Mouse (Mus musculus) myocyte (in vitro differentiated cells): Measurements from ENCODE around the gene Tbx21. TPM values are rescaled to one million over a fixed set of nuclear protein-coding genes. Genes with fewer than 3 reads are reported as not detected.

Experiments
- H3K27me3 ChIP-seq: one replicate; pipeline ENCODE4 v1.6.1; 2011; ENCODE audit not compliant: control insufficient read depth, insufficient read depth, insufficient read length
- H3K36me3 ChIP-seq: one replicate; pipeline ENCODE4 v1.6.1; 2011; ENCODE audit not compliant: control insufficient read depth, insufficient read depth
- H3K4me2 ChIP-seq: one replicate; pipeline ENCODE4 v1.6.1; 2011; ENCODE audit warnings: low read depth, control low read depth
- H3K4me3 ChIP-seq: one replicate; pipeline ENCODE4 v1.5.1; 2011; ENCODE audit warnings: mild to moderate bottlenecking, control low read depth, moderate library complexity
- H3K79me2 ChIP-seq: one replicate; pipeline ENCODE4 v1.6.1; 2011; ENCODE audit not compliant: control insufficient read depth, insufficient read depth
- H3ac ChIP-seq: one replicate; pipeline ENCODE4 v1.6.1; 2011; ENCODE audit not compliant: control insufficient read depth, insufficient read length
- CEBPB ChIP-seq: IDR thresholded peaks from 2 replicates; pipeline ENCODE4 v1.6.1; 2011; ENCODE audit warnings: mild to moderate bottlenecking, moderate library complexity; ENCODE audit not compliant: poor library complexity, insufficient read depth, severe bottlenecking
- E2F4 ChIP-seq: IDR thresholded peaks from one replicate; pipeline ENCODE4 v1.6.1; 2011; ENCODE audit warnings: mild to moderate bottlenecking, control low read depth, moderate library complexity; ENCODE audit not compliant: insufficient read depth
- MAX ChIP-seq: IDR thresholded peaks from one replicate; pipeline ENCODE4 v1.6.1; 2011; ENCODE audit warnings: low read depth, mild to moderate bottlenecking, control low read depth
- MYOD1 ChIP-seq, 3 experiments: IDR thresholded peaks; one replicate each; pipeline ENCODE4 v1.6.1; 2011; ENCODE audit warnings: control low read depth in 2 of 3, low read depth in 2 of 3, mild to moderate bottlenecking in 2 of 3, moderate library complexity in 1 of 3; ENCODE audit not compliant: insufficient read length in 2 of 3, control insufficient read depth in 1 of 3
- MYOG ChIP-seq, 3 experiments: IDR thresholded peaks; one replicate each; pipeline ENCODE4 v1.6.1; 2011; ENCODE audit warnings: control low read depth in 2 of 3, low read depth in 2 of 3, mild to moderate bottlenecking in 2 of 3; ENCODE audit not compliant: insufficient read length in 2 of 3, control insufficient read depth in 1 of 3, insufficient read depth in 1 of 3
- POLR2A ChIP-seq: IDR thresholded peaks from one replicate; pipeline ENCODE4 v1.6.1; 2011; ENCODE audit warnings: low read depth, mild to moderate bottlenecking, control low read depth, moderate library complexity; ENCODE audit not compliant: insufficient read length
- POLR2AphosphoS2 ChIP-seq: IDR thresholded peaks from one replicate; pipeline ENCODE4 v1.6.1; 2011; ENCODE audit warnings: low read depth, control low read depth; ENCODE audit not compliant: insufficient read length
- REST ChIP-seq: IDR thresholded peaks from one replicate; pipeline ENCODE4 v1.6.1; 2011; ENCODE audit warnings: mild to moderate bottlenecking, control low read depth, moderate library complexity; ENCODE audit not compliant: insufficient read depth, insufficient read length
- SRF ChIP-seq: IDR thresholded peaks from one replicate; pipeline ENCODE4 v1.6.1; 2011; ENCODE audit warnings: low read depth; ENCODE audit not compliant: control insufficient read depth, insufficient read length
- TCF12 ChIP-seq: IDR thresholded peaks from one replicate; pipeline ENCODE4 v1.6.1; 2011; ENCODE audit warnings: mild to moderate bottlenecking, control low read depth; ENCODE audit not compliant: poor library complexity, insufficient read depth, severe bottlenecking
- TCF3 ChIP-seq: IDR thresholded peaks from one replicate; pipeline ENCODE4 v1.6.1; 2011; ENCODE audit warnings: low read depth, control low read depth; ENCODE audit not compliant: insufficient read length
- USF1 ChIP-seq: IDR thresholded peaks from one replicate; pipeline ENCODE4 v1.6.1; 2011; ENCODE audit warnings: low read depth, mild to moderate bottlenecking, control low read depth, moderate library complexity
- polyA plus RNA-seq: library from polyadenylated mRNA; unstranded; fragments of >200 nt; fragmentation: generic; extraction: Trizol; gene quantifications from one replicate; pipeline ENCODE4 v1.2.1, GENCODE M21; 2012; ENCODE audit warnings: missing spikeins

Gene Tbx21
- polyA plus RNA-seq, 1 experiment: not detected

DNA sequence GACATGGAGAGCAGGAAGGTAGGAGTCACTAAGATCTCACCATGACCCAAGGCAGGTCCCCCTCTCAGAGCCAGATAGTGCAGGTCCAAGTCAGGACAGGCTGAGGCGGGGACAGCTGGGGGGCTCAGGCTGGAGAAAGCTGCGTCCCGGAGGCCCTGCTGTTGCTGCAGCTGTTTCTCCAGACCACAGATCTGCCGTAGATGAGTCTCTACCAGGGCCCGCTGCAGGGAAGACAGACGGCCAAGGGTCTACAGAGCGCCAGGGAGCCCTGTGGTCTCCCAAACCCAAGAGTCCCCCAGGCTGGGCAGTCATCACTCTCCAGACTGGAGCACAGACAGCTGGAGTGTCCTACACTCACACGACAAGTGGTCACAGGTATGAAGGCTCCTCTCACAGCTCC is 32.2 kb upstream of the Tbx21 start:
- H3K4me3 ChIP-seq: no peak overlapping the region
- no peaks in the 10 kb centered on the region for H3K36me3 ChIP-seq
- H3K4me2 ChIP-seq: no peak overlapping the region
- TF ChIP-seq CEBPB: no peak
- TF ChIP-seq MAX: no peak
- peak in 2 of 3 experiments; percentile 39 to 66 for TF ChIP-seq MYOD1 (IDR thresholded peaks at IDR 0.05; ENCODE audit: control insufficient read depth in 1 of 3, insufficient read length in 2 of 3, low read depth in 2 of 3)
- TF ChIP-seq MYOG (IDR thresholded peaks at IDR 0.05; ENCODE audit: control insufficient read depth in 1 of 3, insufficient read depth in 1 of 3, insufficient read length in 2 of 3, low read depth in 2 of 3): peak in 2 of 3 experiments; percentile 77 to 79
- H3ac ChIP-seq: no peak overlapping the region
- peaks cover 40% of the 10 kb centered on the region for H3K27me3 ChIP-seq
- H3K79me2 ChIP-seq: no peaks in the 10 kb centered on the region

DNA sequence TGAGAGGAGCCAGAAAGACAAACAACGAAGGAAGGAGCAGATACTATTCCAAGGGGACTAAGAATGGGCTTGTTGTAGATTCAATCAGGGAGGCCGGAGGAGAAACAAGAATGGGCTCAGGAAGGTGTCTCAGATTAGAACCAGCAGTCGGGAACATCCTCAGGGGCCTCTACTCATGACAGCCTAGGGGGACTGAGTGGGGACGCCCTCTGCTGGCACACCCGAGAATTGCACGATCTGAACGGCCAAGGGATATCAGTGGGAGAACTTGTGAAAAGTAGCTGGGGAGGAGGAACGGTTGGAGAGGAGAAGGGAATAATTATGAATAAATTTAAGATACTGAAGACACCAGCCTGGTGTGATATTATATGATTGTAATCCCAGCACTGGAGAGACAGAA is 31.6 kb upstream of the Tbx21 start:
- Histone ChIP-seq H3K4me3 (no peak overlapping the region), H3ac (no peak overlapping the region), H3K36me3 (no peaks in the 10 kb centered on the region), H3K4me2 (no peak overlapping the region), H3K27me3 (peaks cover 45% of the 10 kb centered on the region), H3K79me2 (no peaks in the 10 kb centered on the region)
- no peak for TF ChIP-seq POLR2AphosphoS2
- TF ChIP-seq E2F4: no peak
- TF ChIP-seq POLR2A: no peak
- TF ChIP-seq TCF12: no peak
- no peak for TF ChIP-seq MYOD1 (IDR thresholded peaks at IDR 0.05; ENCODE audit: control insufficient read depth in 1 of 3, insufficient read length in 2 of 3, low read depth in 2 of 3)
- no peak for TF ChIP-seq CEBPB
- TF ChIP-seq SRF: no peak
- TF ChIP-seq MYOG (IDR thresholded peaks at IDR 0.05; ENCODE audit: control insufficient read depth in 1 of 3, insufficient read depth in 1 of 3, insufficient read length in 2 of 3, low read depth in 2 of 3): no peak
- no peak for TF ChIP-seq USF1
- no peak for TF ChIP-seq TCF3
- TF ChIP-seq MAX: no peak
- TF ChIP-seq REST: no peak

DNA sequence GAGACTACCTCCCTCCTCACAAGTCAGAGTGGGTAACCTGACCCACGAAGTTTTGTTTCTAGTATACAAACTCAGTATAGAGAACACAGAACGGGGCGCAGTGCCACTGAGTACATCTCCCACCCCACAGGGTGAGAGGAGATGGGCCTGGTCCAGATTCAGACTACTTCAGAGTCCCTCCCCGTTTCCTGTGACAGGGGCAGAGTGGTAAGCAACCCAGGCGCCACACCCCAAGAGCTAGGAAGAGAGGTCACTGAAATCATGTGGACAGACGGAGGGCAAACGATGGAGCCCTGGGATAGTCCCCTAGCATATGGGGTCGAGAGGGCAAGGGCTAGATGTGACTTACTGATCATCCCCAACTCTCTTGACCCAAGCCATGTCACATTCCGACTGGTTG is 30.8 kb upstream of the Tbx21 start:
- H3K27me3 ChIP-seq: peaks cover 43% of the 10 kb centered on the region
- no peak overlapping the region for H3K4me3 ChIP-seq
- H3K79me2 ChIP-seq: no peaks in the 10 kb centered on the region
- no peak overlapping the region for H3K4me2 ChIP-seq
- H3ac ChIP-seq: no peak overlapping the region
- H3K36me3 ChIP-seq: no peaks in the 10 kb centered on the region
- no peak for TF ChIP-seq USF1
- no peak for TF ChIP-seq MYOD1 (IDR thresholded peaks at IDR 0.05; ENCODE audit: control insufficient read depth in 1 of 3, insufficient read length in 2 of 3, low read depth in 2 of 3)
- no peak for TF ChIP-seq POLR2AphosphoS2
- TF ChIP-seq POLR2A: no peak
- no peak for TF ChIP-seq CEBPB
- TF ChIP-seq E2F4: no peak
- TF ChIP-seq MAX: no peak
- TF ChIP-seq REST: no peak
- TF ChIP-seq TCF3: no peak
- no peak for TF ChIP-seq MYOG (IDR thresholded peaks at IDR 0.05; ENCODE audit: control insufficient read depth in 1 of 3, insufficient read depth in 1 of 3, insufficient read length in 2 of 3, low read depth in 2 of 3)
- no peak for TF ChIP-seq TCF12

DNA sequence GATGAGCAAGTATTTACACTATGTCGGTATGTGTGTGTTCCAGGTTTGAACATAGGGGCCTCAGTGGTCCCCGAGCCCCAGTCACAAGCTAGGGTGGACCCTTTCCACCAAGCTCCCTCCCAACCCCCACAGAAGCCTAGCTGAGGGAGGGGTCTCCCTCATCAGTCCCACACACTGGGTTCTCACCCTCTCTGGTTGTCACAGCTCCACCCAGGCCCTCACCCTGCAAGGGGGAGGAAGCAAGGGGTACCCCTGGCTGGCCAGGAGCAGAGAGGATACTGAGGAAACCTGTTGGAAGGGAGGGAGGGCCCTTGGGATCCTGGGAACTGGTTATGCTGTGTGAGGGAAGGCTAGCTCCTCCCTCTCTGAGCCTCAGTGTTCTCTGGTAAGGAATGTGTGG is 30.2 kb upstream of the Tbx21 start:
- no peaks in the 10 kb centered on the region for H3K79me2 ChIP-seq
- no peak for TF ChIP-seq REST
- no peak for TF ChIP-seq E2F4
- no peaks in the 10 kb centered on the region for H3K36me3 ChIP-seq
- no peak overlapping the region for H3ac ChIP-seq
- H3K27me3 ChIP-seq: peaks cover 43% of the 10 kb centered on the region
- H3K4me3 ChIP-seq: no peak overlapping the region
- H3K4me2 ChIP-seq: no peak overlapping the region

DNA sequence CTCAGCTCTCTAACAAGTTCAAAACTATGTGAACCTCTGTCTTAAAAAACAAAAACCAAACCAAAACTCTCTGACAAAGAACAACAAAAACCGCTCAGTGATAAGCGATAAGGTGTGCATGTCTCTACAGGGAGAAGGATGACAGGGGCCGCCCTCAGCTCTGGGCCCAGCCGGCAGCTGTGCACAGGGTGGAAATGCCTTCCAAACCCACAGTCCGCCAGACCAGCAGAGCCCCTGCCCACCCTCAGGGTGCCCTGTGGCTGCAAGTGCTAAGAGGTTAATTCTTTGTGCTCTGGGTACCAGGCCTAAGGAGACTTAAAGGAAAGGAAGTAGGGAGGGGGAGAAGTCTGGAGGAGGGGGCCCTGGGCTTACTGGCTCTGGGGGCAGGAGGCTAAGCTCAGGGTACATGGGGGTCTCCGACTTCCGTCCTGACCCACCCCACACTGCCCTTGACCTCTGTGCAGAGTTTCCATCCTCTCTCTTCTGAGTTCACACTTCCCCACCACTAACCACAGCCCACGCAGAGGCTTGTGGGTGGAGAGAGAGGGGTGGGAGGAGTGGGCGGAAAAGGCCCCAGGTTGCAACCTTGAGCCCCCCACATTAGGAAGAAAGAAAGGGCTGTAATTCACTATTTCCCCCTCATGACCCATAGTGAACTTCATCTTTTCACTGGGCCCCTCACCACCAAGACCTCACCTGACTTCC is 28.2 kb upstream of the Tbx21 start:
- H3K4me3 ChIP-seq: no peak overlapping the region
- H3K4me2 ChIP-seq: no peak overlapping the region
- no peaks in the 10 kb centered on the region for H3K36me3 ChIP-seq
- no peak for TF ChIP-seq MYOG (IDR thresholded peaks at IDR 0.05; ENCODE audit: control insufficient read depth in 1 of 3, insufficient read depth in 1 of 3, insufficient read length in 2 of 3, low read depth in 2 of 3)
- no peak for TF ChIP-seq CEBPB
- no peak for TF ChIP-seq MYOD1 (IDR thresholded peaks at IDR 0.05; ENCODE audit: control insufficient read depth in 1 of 3, insufficient read length in 2 of 3, low read depth in 2 of 3)
- TF ChIP-seq TCF3: no peak
- TF ChIP-seq E2F4: no peak
- TF ChIP-seq POLR2AphosphoS2: no peak
- no peak for TF ChIP-seq MAX
- no peak for TF ChIP-seq USF1
- no peak for TF ChIP-seq TCF12
- no peak for TF ChIP-seq SRF
- TF ChIP-seq REST: no peak
- no peak for TF ChIP-seq POLR2A
- peaks cover 41% of the 10 kb centered on the region for H3K27me3 ChIP-seq
- H3ac ChIP-seq: no peak overlapping the region
- no peaks in the 10 kb centered on the region for H3K79me2 ChIP-seq
